Mouse (Mus musculus): ENCODE data around the gene Cnp. TPM values are rescaled to one million over a fixed set of nuclear protein-coding genes. Genes with fewer than 3 reads are reported as not detected.
A peak's percentile ranks its signal among the peaks of the same experiment; 100 is the strongest.

The Cnp gene
- polyA plus RNA-seq, 1 experiment from 2014 or later: 33.6 TPM

DNA sequence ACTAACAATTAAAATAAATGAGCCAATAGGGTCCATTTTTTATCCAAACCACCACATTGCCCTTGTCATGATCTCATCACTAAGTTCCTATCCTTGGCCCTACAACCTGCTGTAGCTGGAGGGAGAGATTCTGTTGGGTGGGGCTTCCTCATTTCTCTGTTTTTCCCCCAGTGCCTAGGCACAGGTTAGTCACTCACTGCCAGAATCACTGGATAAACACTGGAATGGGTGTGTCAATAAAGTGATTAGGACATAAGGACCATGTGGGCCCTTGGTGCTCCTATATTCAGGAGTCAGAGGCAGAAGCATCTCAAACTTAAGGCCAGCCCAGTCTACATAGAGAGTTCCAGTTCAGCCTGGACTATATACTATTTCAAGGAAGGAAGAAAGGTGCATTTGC lies 38.2 kb upstream of the Cnp start:
- Histone ChIP-seq H3K4me3 (no peak overlapping the region), H3K27ac (no peak overlapping the region), H3K9me3 (no peaks in the 10 kb centered on the region), H3K4me1 (no peaks in the 10 kb centered on the region), H3K27me3 (replicated peaks) (no peaks in the 10 kb centered on the region), H3K4me2 (replicated peaks) (no peak overlapping the region), H3K9ac (no peak overlapping the region), H3K36me3 (no peaks in the 10 kb centered on the region)
- ATAC-seq (ENCODE audit: low FRiP score, low read depth): no peak

DNA sequence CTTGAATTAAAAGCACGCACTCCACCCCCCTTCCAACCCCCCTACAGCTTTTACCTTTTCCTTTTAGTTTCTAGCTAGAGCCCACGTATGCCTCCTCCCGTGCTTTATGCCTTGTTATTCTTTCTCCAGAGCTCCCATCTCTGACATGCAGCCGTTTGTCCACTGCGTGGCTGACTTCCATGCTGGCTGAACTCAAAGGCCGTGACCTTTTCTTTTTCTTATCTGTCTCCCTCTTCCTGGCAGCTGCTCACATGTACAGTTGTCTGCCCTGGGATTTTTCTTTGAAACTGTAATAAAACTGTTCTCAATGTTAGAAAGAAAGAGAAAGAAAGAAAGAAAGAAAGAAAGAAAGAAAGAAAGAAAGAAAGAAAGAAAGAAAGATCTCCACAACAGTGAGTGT lies 33.7 kb upstream of the Cnp start:
- H3K27me3 ChIP-seq (replicated peaks): no peaks in the 10 kb centered on the region
- H3K4me1 ChIP-seq: peaks cover 9% of the 10 kb centered on the region; the same call in 1 of the 2 replicates
- no peak for ATAC-seq (ENCODE audit: low FRiP score, low read depth)
- H3K9ac ChIP-seq: no peak overlapping the region
- no peaks in the 10 kb centered on the region for H3K9me3 ChIP-seq
- 47% methylated on average over 6 of the region's 6 CpGs for WGBS
- H3K36me3 ChIP-seq: no peaks in the 10 kb centered on the region
- no peak overlapping the region for H3K4me3 ChIP-seq
- H3K27ac ChIP-seq: no peak overlapping the region
- no peak overlapping the region for H3K4me2 ChIP-seq (replicated peaks)

DNA sequence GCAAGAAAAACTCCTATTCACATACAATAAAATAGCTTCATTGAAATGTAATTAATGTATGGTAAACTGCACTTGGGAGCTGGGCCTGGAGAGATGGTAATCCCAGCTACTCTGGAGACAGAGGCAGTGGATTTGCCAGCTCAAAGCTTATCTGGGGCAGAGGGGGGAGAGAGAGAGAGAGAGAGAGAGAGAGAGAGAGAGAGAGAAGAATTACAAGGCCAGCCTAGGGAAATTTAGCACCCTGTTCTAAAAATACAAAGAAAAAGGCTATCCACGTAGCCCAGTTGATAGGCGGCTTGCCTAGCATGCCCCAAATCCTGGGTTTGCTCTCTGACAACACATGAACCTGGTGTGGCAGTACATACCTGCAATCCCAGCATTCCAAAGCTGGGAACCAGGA lies 33.1 kb upstream of the Cnp start:
- Histone ChIP-seq H3K27ac (no peak overlapping the region), H3K9me3 (no peaks in the 10 kb centered on the region), H3K36me3 (no peaks in the 10 kb centered on the region), H3K4me1 (peaks cover 13% of the 10 kb centered on the region; the same call in 1 of the 2 replicates), H3K4me2 (replicated peaks) (no peak overlapping the region), H3K9ac (no peak overlapping the region), H3K27me3 (replicated peaks) (no peaks in the 10 kb centered on the region), H3K4me3 (no peak overlapping the region)
- no peak for ATAC-seq (ENCODE audit: low FRiP score, low read depth)
- WGBS: 83% methylated on average over 2 of the region's 2 CpGs

DNA sequence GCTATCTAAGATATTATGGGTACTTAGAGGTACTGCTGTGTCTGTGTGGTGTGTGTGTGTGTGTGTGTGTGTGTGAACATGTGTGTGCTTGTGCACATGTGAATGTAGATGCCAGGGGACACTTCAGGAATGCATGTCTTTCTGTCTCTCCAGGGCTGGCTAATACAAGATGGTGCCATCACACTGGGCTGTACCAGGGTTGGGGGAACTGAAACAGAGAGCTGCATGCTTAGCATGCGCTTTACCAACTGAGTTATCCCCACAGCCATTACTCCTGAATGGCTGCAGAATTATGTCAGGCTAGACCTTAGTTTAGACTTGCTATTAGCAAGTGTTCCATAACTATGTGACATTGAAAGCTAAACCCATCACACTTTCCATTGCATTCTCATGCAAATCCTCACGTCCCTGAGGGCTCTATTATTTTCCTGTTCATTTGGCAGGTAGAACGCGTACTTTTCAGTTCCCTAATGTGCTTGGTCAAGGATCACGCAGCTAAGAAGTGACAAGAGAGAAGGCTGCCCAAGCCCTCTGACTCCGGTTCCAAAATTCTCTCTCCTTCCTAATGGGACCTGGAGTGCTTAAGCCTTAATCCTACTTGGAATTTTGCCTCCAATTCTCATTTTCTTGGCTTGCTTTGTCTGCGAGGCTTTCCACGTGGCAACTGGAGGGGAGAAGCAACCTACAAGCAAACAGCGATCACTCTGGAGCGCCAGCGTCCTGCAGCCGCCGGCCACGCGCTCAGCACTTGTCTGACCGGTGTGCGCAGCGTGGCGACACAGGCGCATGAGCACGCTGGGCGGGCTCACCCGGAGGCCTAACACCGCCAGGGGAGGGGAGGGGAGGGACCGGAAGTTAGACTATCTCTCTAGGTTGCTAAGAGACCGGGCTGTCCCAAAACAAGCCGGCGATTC lies 29.6 kb upstream of the Cnp start, which contains the start of gene Ttc25:
Gene Ttc25, plus strand, starts transcription at position 776 of the 914 bp plus-strand sequence.
- H3K9ac ChIP-seq: peak within 1 kb of the TSS; percentile 40
- peak; percentile 85; the same call in 1 of the 2 replicates for ATAC-seq (ENCODE audit: low FRiP score, low read depth)
- no peaks in the 10 kb centered on the region for H3K9me3 ChIP-seq
- H3K4me3 ChIP-seq: peak within 1 kb of the TSS; percentile 36
- H3K36me3 ChIP-seq: no peaks in the 10 kb centered on the region
- WGBS: 5% methylated on average over 28 of the region's 28 CpGs
- H3K4me2 ChIP-seq (replicated peaks): peak within 1 kb of the TSS; percentile 64
- no peaks in the 10 kb centered on the region for H3K27me3 ChIP-seq (replicated peaks)
- no peak within 1 kb of the TSS for H3K27ac ChIP-seq
- peaks cover 13% of the 10 kb centered on the region; the same call in 1 of the 2 replicates for H3K4me1 ChIP-seq

DNA sequence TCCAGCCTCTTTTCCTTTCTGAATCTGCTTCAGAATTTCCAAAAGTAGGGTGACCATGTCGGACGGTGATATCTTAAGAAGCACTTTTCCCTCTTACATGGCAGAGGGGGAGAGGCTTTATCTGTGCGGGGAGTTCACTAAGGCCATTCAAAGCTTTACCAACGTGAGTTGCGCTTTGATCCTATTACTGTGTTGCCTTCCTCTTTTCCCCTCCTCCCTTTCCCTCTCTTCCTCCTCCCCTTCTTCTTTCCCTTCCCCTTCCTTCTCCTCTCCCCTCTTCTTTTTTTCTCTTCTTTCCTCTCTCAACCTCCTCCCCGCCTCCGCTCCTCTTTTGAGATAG lies 29.0 kb upstream of the Cnp start:
- Histone ChIP-seq H3K27ac (no peak overlapping the region), H3K4me1 (peaks cover 13% of the 10 kb centered on the region; the same call in 1 of the 2 replicates), H3K36me3 (no peaks in the 10 kb centered on the region), H3K9ac (peak overlapping the region; percentile 10; the same call in 1 of the 2 replicates), H3K4me2 (replicated peaks) (peak overlapping the region; percentile 64), H3K4me3 (peak overlapping the region; percentile 36), H3K27me3 (replicated peaks) (no peaks in the 10 kb centered on the region), H3K9me3 (no peaks in the 10 kb centered on the region)
- 0 out of 2 replicates have a peak, but pooled peaks have one; percentile 29 for ATAC-seq (ENCODE audit: low FRiP score, low read depth)
- WGBS: 27% methylated on average over 7 of the region's 7 CpGs

DNA sequence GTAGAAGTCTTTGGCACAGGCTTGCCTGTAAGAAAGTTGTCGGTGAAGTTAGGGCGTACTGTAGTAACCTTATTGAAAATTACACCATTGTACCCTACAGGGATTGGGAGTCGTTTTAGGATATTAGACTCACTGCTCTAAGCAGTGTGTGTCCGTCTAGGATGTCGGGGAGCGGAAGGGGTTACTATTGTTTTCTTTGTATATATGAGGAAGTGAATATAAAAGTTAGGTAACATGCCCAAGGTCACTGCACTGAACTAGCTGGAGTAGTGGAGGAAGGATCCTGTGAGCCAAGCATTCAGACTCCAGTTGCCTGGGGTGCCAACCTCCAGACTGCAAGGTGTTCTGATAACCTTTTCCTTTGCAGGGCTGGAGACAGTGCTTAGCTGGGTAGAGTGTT lies 27.7 kb upstream of the Cnp start:
- Histone ChIP-seq H3K9me3 (no peaks in the 10 kb centered on the region), H3K27ac (no peak overlapping the region), H3K4me1 (peaks cover 13% of the 10 kb centered on the region; the same call in 1 of the 2 replicates), H3K27me3 (replicated peaks) (no peaks in the 10 kb centered on the region), H3K36me3 (no peaks in the 10 kb centered on the region), H3K9ac (no peak overlapping the region), H3K4me3 (no peak overlapping the region), H3K4me2 (replicated peaks) (no peak overlapping the region)
- no peak for ATAC-seq (ENCODE audit: low FRiP score, low read depth)
- WGBS: 88% methylated on average over 6 of the region's 6 CpGs

DNA sequence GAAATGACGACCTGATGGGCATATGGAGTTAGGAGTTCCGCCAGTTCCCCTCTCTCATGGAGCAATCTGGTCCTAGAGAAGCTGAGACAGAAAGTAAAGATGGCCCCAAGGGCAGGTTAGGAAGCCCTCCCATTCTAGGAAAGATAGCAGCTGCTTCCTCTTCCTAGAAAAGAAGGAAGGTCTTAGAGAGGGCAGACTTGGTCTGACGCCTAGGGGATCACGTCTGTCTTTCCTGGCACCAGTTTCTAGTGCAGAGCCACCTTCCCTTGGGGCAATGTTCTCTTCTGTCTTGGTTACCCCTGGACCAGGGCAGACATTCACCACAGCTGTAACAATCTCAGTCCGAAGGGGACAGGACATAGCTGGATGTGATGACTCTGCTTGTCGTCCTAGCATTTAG lies 26.6 kb upstream of the Cnp start:
- H3K4me1 ChIP-seq: peaks cover 13% of the 10 kb centered on the region; the same call in 1 of the 2 replicates
- no peaks in the 10 kb centered on the region for H3K9me3 ChIP-seq
- no peak overlapping the region for H3K27ac ChIP-seq
- H3K9ac ChIP-seq: no peak overlapping the region
- no peak overlapping the region for H3K4me3 ChIP-seq
- H3K36me3 ChIP-seq: no peaks in the 10 kb centered on the region
- no peak for ATAC-seq (ENCODE audit: low FRiP score, low read depth)
- H3K27me3 ChIP-seq (replicated peaks): no peaks in the 10 kb centered on the region
- 89% methylated on average over 6 of the region's 6 CpGs for WGBS
- no peak overlapping the region for H3K4me2 ChIP-seq (replicated peaks)

DNA sequence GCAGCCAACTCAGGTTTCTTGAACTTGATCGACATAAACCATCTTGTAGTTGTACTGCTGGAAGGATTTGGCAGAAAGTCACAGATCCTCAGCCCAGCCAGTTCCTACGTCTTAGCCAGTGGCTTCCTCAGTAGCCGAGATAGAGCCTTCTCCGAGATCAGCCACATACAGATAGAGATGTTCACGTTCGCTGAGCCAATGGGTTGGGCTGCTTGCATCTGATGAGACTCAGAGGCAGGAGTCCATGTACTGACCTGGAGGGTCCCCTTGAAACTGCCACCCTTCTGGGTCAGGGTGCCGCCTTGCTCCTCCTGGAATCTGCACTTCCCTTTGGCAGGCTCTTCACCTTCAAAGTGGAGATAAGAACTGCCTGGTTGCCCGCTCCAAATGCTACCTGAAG lies 25.2 kb upstream of the Cnp start:
- H3K9ac ChIP-seq: no peak overlapping the region
- no peak overlapping the region for H3K4me2 ChIP-seq (replicated peaks)
- no peaks in the 10 kb centered on the region for H3K36me3 ChIP-seq
- no peak overlapping the region for H3K27ac ChIP-seq
- no peaks in the 10 kb centered on the region for H3K9me3 ChIP-seq
- 87% methylated on average over 8 of the region's 8 CpGs for WGBS
- no peaks in the 10 kb centered on the region for H3K27me3 ChIP-seq (replicated peaks)
- H3K4me3 ChIP-seq: no peak overlapping the region
- no peak for ATAC-seq (ENCODE audit: low FRiP score, low read depth)
- peaks cover 13% of the 10 kb centered on the region; the same call in 1 of the 2 replicates for H3K4me1 ChIP-seq

DNA sequence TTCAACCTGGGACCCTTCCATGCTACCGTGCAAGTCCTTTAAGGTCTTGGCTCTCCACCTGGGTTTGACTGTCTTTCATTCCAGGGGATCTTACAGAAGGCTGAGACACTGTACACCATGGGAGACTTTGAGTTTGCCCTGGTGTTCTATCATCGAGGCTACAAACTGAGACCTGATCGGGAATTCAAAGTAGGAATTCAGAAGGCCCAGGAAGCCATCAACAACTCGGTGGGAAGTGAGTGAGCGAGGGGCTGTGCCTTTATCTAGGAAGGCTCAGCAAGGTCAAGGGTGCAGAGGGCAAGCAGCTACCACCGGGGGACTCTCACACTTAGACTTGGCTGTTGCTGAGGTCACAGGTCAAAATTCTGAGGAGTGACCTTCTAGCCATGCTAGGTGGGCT lies 24.6 kb upstream of the Cnp start:
- H3K9me3 ChIP-seq: no peaks in the 10 kb centered on the region
- no peaks in the 10 kb centered on the region for H3K36me3 ChIP-seq
- no peaks in the 10 kb centered on the region for H3K27me3 ChIP-seq (replicated peaks)
- 78% methylated on average over 6 of the region's 6 CpGs for WGBS
- no peak overlapping the region for H3K9ac ChIP-seq
- no peak overlapping the region for H3K27ac ChIP-seq
- peaks cover 10% of the 10 kb centered on the region; the same call in 1 of the 2 replicates for H3K4me1 ChIP-seq
- no peak for ATAC-seq (ENCODE audit: low FRiP score, low read depth)
- no peak overlapping the region for H3K4me3 ChIP-seq
- no peak overlapping the region for H3K4me2 ChIP-seq (replicated peaks)

DNA sequence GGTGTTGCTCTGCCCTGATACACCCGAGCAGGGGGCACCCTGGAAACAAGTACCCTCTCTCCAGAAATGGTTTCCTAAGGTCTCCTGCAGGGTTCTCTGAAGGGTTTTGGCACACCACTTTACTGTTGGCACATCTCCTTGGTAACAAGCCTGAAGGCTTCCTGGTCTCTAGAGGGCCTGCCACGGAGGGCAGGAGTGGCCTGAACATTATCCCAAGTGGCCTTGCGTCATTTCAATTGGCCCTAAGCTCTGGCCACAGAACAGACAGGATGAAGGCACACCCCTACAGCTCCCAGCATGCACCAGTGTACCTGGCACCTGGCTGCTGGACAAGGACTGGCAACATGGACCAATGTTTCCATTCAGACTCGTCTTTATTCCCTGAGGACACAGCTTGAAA lies 21.9 kb upstream of the Cnp start:
- no peak overlapping the region for H3K9ac ChIP-seq
- WGBS: 85% methylated on average over 4 of the region's 4 CpGs
- no peak overlapping the region for H3K27ac ChIP-seq
- H3K27me3 ChIP-seq (replicated peaks): no peaks in the 10 kb centered on the region
- H3K4me1 ChIP-seq: 0 out of 2 replicates have a peak, but pooled peaks cover 3% of the 10 kb centered on the region
- H3K4me2 ChIP-seq (replicated peaks): no peak overlapping the region
- no peaks in the 10 kb centered on the region for H3K36me3 ChIP-seq
- no peak overlapping the region for H3K4me3 ChIP-seq
- no peaks in the 10 kb centered on the region for H3K9me3 ChIP-seq
- ATAC-seq (ENCODE audit: low FRiP score, low read depth): no peak

DNA sequence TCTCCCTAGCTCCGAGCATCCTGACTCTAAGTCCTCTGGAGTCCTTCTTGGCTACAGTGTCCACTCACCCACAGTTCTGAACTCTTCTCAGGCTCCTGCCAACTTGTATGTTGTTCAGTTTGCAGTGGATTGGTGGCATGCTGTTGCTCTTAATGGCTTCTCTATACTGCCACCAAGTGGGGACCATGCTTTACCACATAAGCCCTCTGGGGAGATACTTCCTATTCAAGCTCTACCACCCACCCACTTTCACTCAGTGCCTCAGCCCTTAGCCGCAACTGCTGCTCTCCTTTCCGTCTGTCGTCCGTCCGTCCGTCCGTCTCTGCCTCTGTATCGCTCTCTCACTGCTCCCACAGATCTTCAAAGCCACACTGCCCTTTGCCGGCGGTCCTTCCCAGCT lies 19.1 kb upstream of the Cnp start:
- ATAC-seq (ENCODE audit: low FRiP score, low read depth): no peak
- Histone ChIP-seq H3K4me2 (replicated peaks) (peak overlapping the region; percentile 35; the same call in 1 of the 2 replicates), H3K27me3 (replicated peaks) (no peaks in the 10 kb centered on the region), H3K9ac (no peak overlapping the region), H3K36me3 (no peaks in the 10 kb centered on the region), H3K4me3 (no peak overlapping the region), H3K9me3 (no peaks in the 10 kb centered on the region), H3K4me1 (0 out of 2 replicates have a peak, but pooled peaks cover 3% of the 10 kb centered on the region), H3K27ac (no peak overlapping the region)
- 24% methylated on average over 11 of the region's 11 CpGs for WGBS

DNA sequence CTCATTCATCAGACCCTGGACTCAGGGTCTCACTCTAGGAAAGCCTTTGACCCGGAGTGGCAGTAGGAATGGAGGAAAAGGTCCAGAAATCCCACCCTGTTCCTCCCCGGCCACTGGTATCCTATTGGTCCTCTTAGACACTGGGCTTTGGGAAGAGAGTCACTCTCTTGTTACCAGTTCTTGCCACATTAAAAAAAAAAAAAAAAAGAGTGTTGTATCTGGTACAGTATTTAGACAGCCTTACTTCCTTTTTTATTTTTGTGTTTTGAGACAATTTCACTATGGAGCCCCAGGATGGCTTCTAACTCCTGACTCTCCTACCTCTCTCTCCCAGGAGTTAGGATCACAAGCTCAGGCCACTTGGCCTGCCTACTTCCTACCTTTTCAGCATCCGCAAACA lies 17.1 kb upstream of the Cnp start:
- no peaks in the 10 kb centered on the region for H3K27me3 ChIP-seq (replicated peaks)
- no peak overlapping the region for H3K4me2 ChIP-seq (replicated peaks)
- no peaks in the 10 kb centered on the region for H3K36me3 ChIP-seq
- H3K9me3 ChIP-seq: no peaks in the 10 kb centered on the region
- no peak overlapping the region for H3K27ac ChIP-seq
- H3K4me1 ChIP-seq: 0 out of 2 replicates have a peak, but pooled peaks cover 3% of the 10 kb centered on the region
- no peak for ATAC-seq (ENCODE audit: low FRiP score, low read depth)
- no peak overlapping the region for H3K9ac ChIP-seq
- WGBS: 74% methylated on average over 3 of the region's 3 CpGs
- H3K4me3 ChIP-seq: no peak overlapping the region

Measured in neural tube, embryonic 12.5 days (tissue).